Mouse (Mus musculus) CD4-positive, CD25-positive, alpha-beta regulatory T cell, adult 2 months (primary cell): ENCODE results near the gene Cxcl9.

ENCODE experiments used
- DNase-seq: peaks from one replicate; pipeline ENCODE4 v3.0.0-alpha.2; 2012; ENCODE audit warnings: low read depth, low spot score

The Cxcl9 gene

GRCm38 (mm10) chr5:92282571-92282970 lies 45.3 kb downstream of the Cxcl9 start:
- no peak for DNase-seq

GRCm38 (mm10) chr5:92278942-92279537 lies 48.8 kb downstream of the Cxcl9 start:
- peak; percentile 26 for DNase-seq

GRCm38 (mm10) chr5:92277437-92278394 lies 50.2 kb downstream of the Cxcl9 start, which contains the start of gene Naaa:
Gene Naaa (minus strand): TSS chr5:92278170.
- DNase-seq: peak; percentile 87
